Mouse (Mus musculus) G1E-ER4 (cell line): ENCODE data around the gene Abca4. TPM values are rescaled to one million over a fixed set of nuclear protein-coding genes. Genes with fewer than 3 reads are reported as not detected.

ENCODE experiments used
- GATA1 ChIP-seq: IDR thresholded peaks from one replicate; pipeline ENCODE4 v1.8.0; 2012; ENCODE audit warnings: low read length, inconsistent platforms
- polyA plus RNA-seq: library from polyadenylated mRNA; stranded (reverse); fragments of >175 nt; gene quantifications from 2 replicates; pipeline ENCODE4 v1.2.3, GENCODE M21; 2012

Gene Abca4
- polyA plus RNA-seq, 1 experiment: 0.01 TPM

- TF ChIP-seq GATA1: no peak
Observed at GRCm38 (mm10) chr3:122206279-122207070, 162.2 kb downstream of the Abca4 start.

- no peak for TF ChIP-seq GATA1
Observed at GRCm38 (mm10) chr3:122207766-122208165, 163.5 kb downstream of the Abca4 start.

GRCm38 (mm10) chr3:122208296-122209225 is 164.3 kb downstream of the Abca4 start:
- TF ChIP-seq GATA1: no peak

GRCm38 (mm10) chr3:122209511-122209910 is 165.3 kb downstream of the Abca4 start:
- TF ChIP-seq GATA1: no peak

- TF ChIP-seq GATA1: no peak
Observed at GRCm38 (mm10) chr3:122210434-122210833, 166.2 kb downstream of the Abca4 start.

GRCm38 (mm10) chr3:122210846-122211245 is 166.6 kb downstream of the Abca4 start:
- no peak for TF ChIP-seq GATA1

GRCm38 (mm10) chr3:122211446-122212125 is 167.3 kb downstream of the Abca4 start:
- TF ChIP-seq GATA1: no peak

GRCm38 (mm10) chr3:122221240-122222036 is 177.2 kb downstream of the Abca4 start:
- TF ChIP-seq GATA1: no peak

Other genes with a start within 250 kb of the Abca4 start
- gene Abcd3, start 229.1 kb upstream of the Abca4 start, polyA plus RNA-seq: 40.8 and 49.2 TPM in 2 replicates
- gene Arhgap29, start 91.9 kb upstream of the Abca4 start, polyA plus RNA-seq: not detected in 2 replicates
- 719 and 993 TPM in 2 replicates for gene Gclm, start 201.1 kb downstream of the Abca4 start, polyA plus RNA-seq
- 9.3 and 10.1 TPM in 2 replicates for gene Dnttip2, start 229.9 kb downstream of the Abca4 start, polyA plus RNA-seq
- not detected in 2 replicates for gene Bcar3, start 249.7 kb downstream of the Abca4 start, polyA plus RNA-seq